Mouse (Mus musculus) liver, adult 2 months (tissue): ENCODE measurements around the gene Klhl8.

Source experiments
- CTCF ChIP-seq: fragments of 200-500 bp; IDR thresholded peaks from 2 replicates; pipeline ENCODE4 v1.5.1; 2011; ENCODE audit warnings: low read depth, low read length, control low read depth
- POLR2A ChIP-seq: fragments of 200-500 bp; IDR thresholded peaks from 2 replicates; pipeline ENCODE4 v1.6.1; 2011; ENCODE audit warnings: low read length, control low read depth; ENCODE audit not compliant: insufficient read depth; ENCODE audit errors: extremely low read depth

- TF ChIP-seq POLR2A (no peak), CTCF (no peak)
Measured at GRCm38 (mm10) chr5:103898310-103898709, 12.7 kb downstream of the Klhl8 start.
